Mouse (Mus musculus) forelimb bud, embryonic 11.5 days (tissue): ENCODE measurements at regions not wholly inside any gene's neighbourhood (a gene's known extent, or its start where the extent isn't known, plus 50 kb on each side); places are given as distances from the start of the nearest gene placed in this dataset.
A peak's percentile ranks its signal among the peaks of the same experiment; 100 is the strongest.

Experiments used
- DNase-seq: peaks from one replicate; pipeline ENCODE4 v3.0.0-alpha.2; 2012; ENCODE audit warnings: low read depth, low spot score

DNA sequence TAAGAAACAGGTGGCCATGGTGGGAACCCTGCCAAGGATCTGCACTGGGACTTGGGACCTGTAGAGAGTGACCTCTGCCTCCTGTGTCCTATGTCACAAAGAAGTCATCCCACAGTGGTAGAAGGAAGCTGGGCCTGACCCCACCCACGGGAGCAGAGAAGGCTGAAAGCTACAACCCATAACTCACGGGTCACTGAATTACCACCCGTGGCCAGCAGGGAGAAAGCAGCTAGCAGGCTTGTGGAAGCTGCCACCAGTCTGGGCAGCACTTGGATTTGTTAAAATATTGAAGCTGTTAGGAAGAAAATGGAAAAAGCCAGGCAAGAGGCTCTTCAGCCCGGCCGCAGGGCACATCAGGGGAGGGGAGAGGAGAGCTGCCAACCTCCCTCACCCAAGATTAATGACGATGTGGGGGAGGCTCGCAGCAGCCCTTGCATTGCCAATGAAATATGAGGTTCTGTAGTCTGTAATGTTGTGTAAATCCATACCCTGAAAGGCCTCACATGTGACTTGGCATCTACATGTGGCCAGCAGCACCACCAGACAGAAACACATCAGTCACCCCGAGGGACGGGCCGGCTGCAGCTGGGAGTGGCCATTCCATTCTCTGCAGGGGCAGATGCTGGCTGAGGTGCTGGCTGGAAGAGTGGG lies 94.5 kb downstream of the Olfm1 start:
- peak; percentile 25 for DNase-seq

DNA sequence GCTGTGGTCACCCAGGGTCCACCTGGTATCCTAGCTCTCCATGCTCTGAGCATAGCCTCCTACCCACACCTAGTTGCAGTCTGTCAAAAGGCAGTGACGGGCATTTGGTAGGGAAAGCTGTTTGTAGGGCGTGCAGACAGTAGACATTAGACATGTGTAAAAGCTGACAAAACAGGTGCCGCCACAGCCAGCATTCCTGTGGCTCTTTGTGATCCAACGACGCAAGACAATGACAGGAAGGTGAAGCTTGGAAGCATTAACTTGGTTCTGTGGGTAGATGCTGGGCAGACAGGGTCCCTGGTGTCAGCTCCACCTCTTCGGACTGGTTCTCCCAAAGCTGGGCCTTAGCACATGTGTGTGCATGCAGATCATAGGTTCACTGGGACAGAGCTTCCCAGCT lies 96.5 kb downstream of the Olfm1 start:
- no peak for DNase-seq

DNA sequence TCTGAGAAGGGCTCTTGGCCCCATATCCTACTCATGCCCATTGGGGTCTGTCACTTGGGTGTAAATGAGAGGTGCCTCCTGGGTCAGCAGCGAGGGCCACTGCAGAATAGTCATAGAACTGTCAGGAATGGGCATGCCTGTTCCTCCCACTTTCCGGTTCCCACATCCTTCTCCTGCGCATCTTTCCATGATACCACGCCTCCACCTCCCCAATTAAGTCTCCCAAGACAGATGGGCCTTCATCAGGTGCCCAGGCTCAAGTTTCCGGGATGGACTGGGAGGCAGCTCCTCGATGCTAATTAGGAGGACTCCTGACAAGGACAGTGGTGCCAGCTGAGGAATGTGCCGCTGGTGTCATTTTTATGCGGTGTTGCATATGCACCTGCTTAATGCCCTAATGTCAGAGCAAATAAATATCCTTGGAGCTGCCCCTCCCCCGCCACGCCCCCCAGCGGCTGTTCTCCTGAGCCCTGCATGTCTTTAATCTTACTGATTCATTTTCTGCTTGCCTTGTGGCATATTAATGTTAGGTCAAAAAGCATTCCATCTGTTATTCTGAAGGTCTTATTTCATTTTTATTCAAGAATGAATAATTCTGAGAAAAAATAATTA lies 97.2 kb downstream of the Olfm1 start:
- no peak for DNase-seq

DNA sequence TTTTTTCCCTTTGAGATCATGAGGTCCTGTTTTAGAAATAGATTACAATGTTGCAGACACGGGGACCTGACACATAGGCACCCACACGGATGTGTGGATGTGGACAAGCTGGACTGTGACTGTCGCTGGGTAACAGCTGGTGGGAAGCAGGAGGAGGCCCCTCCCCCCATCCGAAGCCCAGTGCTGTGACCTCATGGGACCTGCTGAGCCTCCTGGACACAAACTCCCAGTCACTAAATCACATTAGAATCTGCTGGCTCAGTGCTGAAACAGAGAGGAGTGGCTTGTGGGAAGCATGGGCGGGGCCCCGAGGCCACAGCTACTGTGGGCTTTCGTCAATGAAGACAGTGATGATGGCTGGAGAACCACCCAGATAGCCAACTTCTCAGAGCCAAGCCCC lies 101.7 kb downstream of the Olfm1 start:
- no peak for DNase-seq

DNA sequence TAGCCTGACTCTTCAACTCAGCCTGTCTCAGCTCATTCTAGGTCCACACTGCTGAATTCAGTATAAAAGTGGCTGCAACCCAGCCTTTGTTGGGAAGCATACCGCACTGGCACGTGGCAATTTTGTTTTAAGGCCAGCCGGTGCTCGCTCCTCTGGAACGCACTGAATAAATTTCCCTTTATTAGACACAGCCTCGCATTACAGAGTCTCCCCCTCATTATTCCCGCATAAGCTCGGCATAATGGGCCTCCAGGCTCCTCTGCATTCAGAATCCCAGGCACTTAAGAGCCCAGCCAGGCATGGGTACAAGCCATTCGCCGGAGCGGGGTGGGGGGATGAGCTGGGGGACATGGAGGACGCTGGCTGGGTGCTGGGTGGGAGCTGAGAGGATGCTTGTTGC lies 103.4 kb downstream of the Olfm1 start:
- peak; percentile 14 for DNase-seq

GRCm38 (mm10) chr2:28298738-28299137 lies 105.9 kb downstream of the Olfm1 start:
- peak; percentile 21 for DNase-seq

GRCm38 (mm10) chr2:28299346-28299745 lies 106.6 kb downstream of the Olfm1 start:
- no peak for DNase-seq

GRCm38 (mm10) chr2:28301313-28301712 lies 108.5 kb downstream of the Olfm1 start:
- peak; percentile 64 for DNase-seq

GRCm38 (mm10) chr2:28303936-28304335 lies 111.1 kb downstream of the Olfm1 start:
- no peak for DNase-seq

- DNase-seq, result peak; percentile 52
These were observed 111.9 kb downstream of the Olfm1 start for GRCm38 (mm10) chr2:28304712-28305111.

- DNase-seq, result no peak
These were observed 116.3 kb downstream of the Olfm1 start for GRCm38 (mm10) chr2:28309122-28309521.

DNA sequence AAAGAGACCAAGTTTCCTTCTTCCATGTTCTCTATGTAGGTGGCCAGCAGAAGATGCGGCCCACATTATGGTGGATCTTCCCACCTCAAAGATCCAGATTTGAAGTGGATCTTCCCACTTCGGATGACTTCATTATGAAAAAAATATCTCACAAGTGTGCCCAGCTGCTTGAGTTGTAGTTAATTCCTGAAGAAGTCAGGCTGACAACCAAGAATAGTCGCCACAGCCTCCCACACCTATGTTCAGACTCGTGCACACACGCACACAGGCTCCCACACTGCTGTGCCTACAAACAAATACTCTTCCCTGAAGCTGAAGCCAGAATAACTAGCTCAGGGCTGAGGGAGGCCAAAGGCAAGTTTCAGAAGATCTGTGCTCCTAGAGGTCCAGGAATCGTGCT lies 119.4 kb downstream of the Olfm1 start:
- no peak for DNase-seq

- no peak for DNase-seq
These were observed 121.1 kb upstream of the Ppp1r26 start for GRCm38 (mm10) chr2:28325502-28325901.

GRCm38 (mm10) chr2:28326056-28326455 lies 120.5 kb upstream of the Ppp1r26 start:
- DNase-seq, result no peak

- DNase-seq, result no peak
These were observed 119.9 kb upstream of the Ppp1r26 start for GRCm38 (mm10) chr2:28326682-28327081.

GRCm38 (mm10) chr2:28329130-28329529 lies 117.5 kb upstream of the Ppp1r26 start:
- DNase-seq, result no peak

- no peak for DNase-seq
These were observed 111.3 kb upstream of the Ppp1r26 start for GRCm38 (mm10) chr2:28335141-28335789.

DNA sequence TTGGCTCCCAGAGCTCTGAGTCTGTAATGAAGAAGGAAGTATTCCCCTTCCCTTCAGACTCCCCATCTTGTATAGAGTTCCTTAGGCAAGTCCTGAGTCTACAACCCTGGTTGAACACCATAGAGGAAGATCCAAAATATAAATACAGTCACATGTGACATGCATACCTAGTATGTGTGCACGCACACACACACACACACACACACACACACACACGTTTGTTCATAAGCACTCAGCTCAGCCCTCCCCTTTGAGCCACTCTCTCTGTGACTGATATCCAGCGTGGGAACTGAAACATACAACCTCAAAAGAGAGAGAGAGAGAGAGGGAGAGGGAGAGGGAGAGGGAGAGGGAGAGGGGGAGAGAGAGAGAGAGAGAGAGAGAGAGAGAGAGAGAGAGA lies 110.8 kb upstream of the Ppp1r26 start:
- no peak for DNase-seq

DNA sequence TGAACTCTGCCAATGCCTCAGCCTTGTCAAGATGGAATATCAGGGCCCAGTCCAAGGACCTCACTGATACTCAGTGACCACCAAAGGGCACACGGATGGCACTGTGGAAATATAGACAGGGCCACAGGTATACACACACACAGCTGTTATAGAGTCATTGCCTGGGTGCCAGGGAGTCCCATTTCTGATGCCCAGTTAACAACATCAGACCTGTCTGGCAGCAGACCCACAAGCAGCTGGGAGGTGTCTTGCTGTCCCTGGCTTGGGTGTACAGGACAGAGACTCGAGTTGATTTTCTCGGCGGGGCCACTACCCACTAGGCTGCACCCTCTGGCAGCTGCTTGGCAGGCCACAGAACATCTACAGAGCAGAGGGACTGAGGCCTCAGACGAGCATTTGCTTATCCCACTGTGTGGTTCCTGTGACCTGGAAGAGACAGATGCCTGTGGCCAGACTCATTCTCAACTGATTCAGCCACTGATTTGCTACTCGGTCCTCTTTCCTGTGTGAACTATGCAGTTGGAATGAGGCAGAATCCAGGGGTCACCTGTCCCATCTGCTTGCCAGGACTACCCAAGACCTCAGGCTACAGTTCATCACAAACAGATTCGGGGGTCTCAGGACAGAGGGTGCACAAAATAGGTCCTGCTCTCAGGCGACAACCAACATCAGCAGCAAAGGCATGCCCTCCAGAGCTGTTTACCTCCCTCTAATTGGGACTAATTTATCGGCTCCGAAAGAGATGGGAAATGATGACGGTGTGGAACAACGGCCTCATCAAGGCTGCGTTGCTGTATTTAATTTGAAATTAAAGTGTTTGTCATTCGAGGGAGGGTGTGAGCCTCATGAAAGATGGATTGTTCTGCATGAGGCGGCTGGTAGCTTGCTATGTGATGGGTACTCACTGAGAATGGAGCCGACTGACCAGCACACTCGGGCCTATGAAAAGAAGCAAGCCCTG lies 110.0 kb upstream of the Ppp1r26 start:
- no peak for DNase-seq

DNA sequence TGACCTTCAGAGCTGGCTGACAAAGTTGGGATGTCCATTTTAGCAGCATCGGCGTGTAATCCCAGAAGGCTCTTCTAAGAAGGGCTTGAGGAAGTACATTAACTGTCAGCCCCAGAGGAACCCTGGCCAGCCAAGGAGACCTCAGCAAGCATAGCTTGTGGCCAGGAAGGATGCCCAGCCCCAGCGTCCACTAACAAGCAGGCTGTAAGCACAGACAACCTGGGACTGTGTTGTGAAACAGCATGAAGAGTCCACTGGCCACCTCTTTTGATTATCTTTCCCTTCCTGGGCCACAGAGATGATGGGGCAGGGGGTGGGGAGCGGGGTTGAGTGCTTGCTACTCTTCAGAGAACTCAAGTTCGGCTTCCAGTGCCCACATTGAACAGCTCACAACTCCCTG lies 109.0 kb upstream of the Ppp1r26 start:
- DNase-seq, result no peak

- no peak for DNase-seq
These were observed 105.3 kb upstream of the Ppp1r26 start for GRCm38 (mm10) chr2:28341304-28341703.

DNA sequence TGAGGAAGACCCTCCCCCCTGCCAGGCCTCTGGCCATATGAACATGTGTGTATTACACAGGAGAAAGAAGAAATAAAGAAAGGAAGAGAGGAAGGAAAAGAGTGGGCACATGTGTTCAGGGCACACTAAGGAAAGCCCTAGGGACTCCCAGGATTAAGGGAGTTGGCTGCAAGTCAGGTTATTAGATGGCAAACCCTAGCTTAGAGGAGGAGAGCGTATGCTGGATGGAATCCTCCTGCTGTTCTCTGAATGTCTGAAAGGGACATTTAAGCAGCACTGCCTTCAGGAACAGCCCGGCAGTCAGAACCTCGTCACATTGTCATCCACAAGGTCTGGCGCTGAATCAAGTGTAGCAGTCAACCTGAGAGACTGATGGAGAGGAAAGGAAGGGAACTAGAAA lies 98.1 kb upstream of the Ppp1r26 start:
- DNase-seq, result no peak
